Mouse (Mus musculus): ENCODE measurements around the gene Mrpl45. TPM values are rescaled to one million over a fixed set of nuclear protein-coding genes. Genes with fewer than 3 reads are reported as not detected.

Gene Mrpl45
- polyA plus RNA-seq, 1 experiment from 2014 or later = 49.1 TPM

GRCm38 (mm10) chr11:97372159-97372864 lies 56.8 kb downstream of the Mrpl45 start:
- Histone ChIP-seq H3K4me3 (no peak overlapping the region), H3K4me2 (no peak overlapping the region), H3K36me3 (ENCODE audit: poor library complexity, severe bottlenecking) (peaks cover 34% of the 10 kb centered on the region), H3K27ac (no peak overlapping the region), H3K4me1 (peaks cover 15% of the 10 kb centered on the region), H3K9ac (no peak overlapping the region), H3K9me3 (replicated peaks) (no peaks in the 10 kb centered on the region), H3K27me3 (no peaks in the 10 kb centered on the region)
- 84% methylated on average over 6 of the region's 6 CpGs for WGBS
- ATAC-seq = no peak

DNA sequence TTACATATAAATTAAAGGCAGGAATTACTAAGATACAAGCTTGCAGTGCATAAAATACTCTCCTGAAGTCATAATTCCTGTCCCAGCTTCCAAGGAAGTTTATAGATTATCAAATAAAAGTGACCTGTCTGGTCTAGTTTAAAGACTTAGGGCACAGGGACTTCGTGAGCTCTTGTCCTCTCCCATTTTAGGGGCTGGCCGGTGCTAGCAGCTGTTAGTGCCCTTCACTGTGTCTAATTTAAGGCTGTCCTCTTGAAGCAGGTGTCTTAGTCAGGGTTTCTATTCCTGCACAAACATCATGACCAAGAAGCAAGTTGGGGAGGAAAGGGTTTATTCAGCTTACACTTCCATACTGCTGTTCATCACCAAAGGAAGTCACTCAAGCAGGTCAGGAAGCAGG lies 57.9 kb downstream of the Mrpl45 start:
- no peaks in the 10 kb centered on the region for H3K27me3 ChIP-seq
- WGBS = 87% methylated on average over 2 of the region's 2 CpGs
- no peaks in the 10 kb centered on the region for H3K9me3 ChIP-seq (replicated peaks)
- H3K4me3 ChIP-seq = no peak overlapping the region
- H3K36me3 ChIP-seq (ENCODE audit: poor library complexity, severe bottlenecking) = peaks cover 45% of the 10 kb centered on the region
- H3K27ac ChIP-seq = no peak overlapping the region
- no peak overlapping the region for H3K9ac ChIP-seq
- peaks cover 10% of the 10 kb centered on the region for H3K4me1 ChIP-seq
- no peak for ATAC-seq
- H3K4me2 ChIP-seq = no peak overlapping the region

Other genes with a start within 250 kb of the Mrpl45 start
- gene Tbx21, start 200.4 kb upstream of the Mrpl45 start, polyA plus RNA-seq (2015; fragmentation: Nextera tagmentation; extraction: Ambion mirVana) = 0.27 and 0.31 TPM in 2 replicates
- 4.5 and 5.0 TPM in 2 replicates for gene Tbkbp1, start 164.2 kb upstream of the Mrpl45 start, polyA plus RNA-seq (2015; fragmentation: Nextera tagmentation; extraction: Ambion mirVana)
- gene Kpnb1, start 127.8 kb upstream of the Mrpl45 start, polyA plus RNA-seq (2015; fragmentation: Nextera tagmentation; extraction: Ambion mirVana) = 50.5 and 61.8 TPM in 2 replicates
- 131 and 140 TPM in 2 replicates for gene Npepps, start 35.1 kb upstream of the Mrpl45 start, polyA plus RNA-seq (2015; fragmentation: Nextera tagmentation; extraction: Ambion mirVana)
- gene Gpr179, start 36.4 kb downstream of the Mrpl45 start, polyA plus RNA-seq (2015; fragmentation: Nextera tagmentation; extraction: Ambion mirVana) = 0.19 and 0.25 TPM in 2 replicates
- gene Socs7, start 46.8 kb downstream of the Mrpl45 start, polyA plus RNA-seq (2015; fragmentation: Nextera tagmentation; extraction: Ambion mirVana) = 7.7 and 8.6 TPM in 2 replicates
- 3.6 and 4.4 TPM in 2 replicates for gene Arhgap23, start 99.8 kb downstream of the Mrpl45 start, polyA plus RNA-seq (2015; fragmentation: Nextera tagmentation; extraction: Ambion mirVana)
- gene 4933428G20Rik, start 184.6 kb downstream of the Mrpl45 start, polyA plus RNA-seq (2015; fragmentation: Nextera tagmentation; extraction: Ambion mirVana) = 0.46 and 1.0 TPM in 2 replicates